Mouse (Mus musculus): ENCODE data around the gene Tac4.

Gene Tac4

GRCm38 (mm10) chr11:95311425-95311807 lies 50.1 kb downstream of the Tac4 start:
- DNase-seq (ENCODE audit: inconsistent ontology term), result no peak

DNA sequence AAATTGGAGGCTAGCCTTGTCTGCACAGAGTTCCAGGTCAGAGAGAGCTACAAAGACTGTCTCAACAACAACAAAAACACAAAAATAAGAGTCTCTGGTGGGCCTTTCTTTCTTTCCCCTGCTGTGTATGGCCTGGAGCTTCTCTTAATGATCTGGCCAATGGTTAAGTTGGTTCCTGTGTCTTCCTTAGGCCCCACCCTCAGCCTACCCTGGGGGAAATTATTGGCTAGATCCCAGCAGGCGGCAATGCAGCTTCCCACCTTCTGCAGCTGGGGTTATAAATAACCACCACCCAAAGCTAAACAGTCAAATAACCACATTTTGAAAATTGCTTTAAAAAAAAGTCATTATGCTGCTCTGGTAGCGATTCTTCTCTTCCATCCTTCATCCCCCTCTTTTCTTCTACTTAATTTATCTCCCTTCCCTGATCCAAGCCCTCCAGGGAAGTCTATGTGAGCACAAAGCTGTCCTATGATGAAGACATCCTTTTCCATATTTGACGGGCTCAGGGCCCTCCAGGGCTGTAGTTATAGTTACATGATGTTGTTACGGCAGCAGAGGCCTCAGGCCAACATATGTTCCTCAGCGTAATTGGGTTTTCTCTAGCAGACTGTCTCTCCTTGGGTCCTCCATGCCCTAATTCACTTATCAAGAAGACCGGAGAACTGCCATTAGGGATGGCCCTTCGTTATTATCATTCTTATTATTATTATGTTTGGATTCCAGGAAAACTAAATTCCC lies 54.1 kb downstream of the Tac4 start:
- DNase-seq (ENCODE audit: inconsistent ontology term), result no peak

- DNase-seq (ENCODE audit: inconsistent ontology term), result no peak
Measured at GRCm38 (mm10) chr11:95318116-95318515, 56.8 kb downstream of the Tac4 start.
